Mouse (Mus musculus): ENCODE measurements around the gene Gpr19. TPM values are rescaled to one million over a fixed set of nuclear protein-coding genes. Genes with fewer than 3 reads are reported as not detected.

Gpr19 gene
- total RNA-seq, 1 experiment from 2014 or later, result 7.8 TPM

Other genes with a start within 250 kb of the Gpr19 start
- 4.9 and 9.5 TPM in 2 replicates for gene Dusp16, start 106.0 kb downstream of the Gpr19 start, total RNA-seq (2017)
- 5.1 and 11.6 TPM in 2 replicates for gene Crebl2, start 68.4 kb downstream of the Gpr19 start, total RNA-seq (2017)
- 61.3 and 66.2 TPM in 2 replicates for gene Cdkn1b, start 21.8 kb upstream of the Gpr19 start, total RNA-seq (2017)
- 0.39 and 0.64 TPM in 2 replicates for gene Apold1, start 83.1 kb upstream of the Gpr19 start, total RNA-seq (2017)
- gene Ddx47, start 113.0 kb upstream of the Gpr19 start, total RNA-seq (2017), result 139 and 149 TPM in 2 replicates
- 0.15 and 0.69 TPM in 2 replicates for gene Gprc5a, start 167.1 kb upstream of the Gpr19 start, total RNA-seq (2017)
- gene Gprc5d, start 219.7 kb upstream of the Gpr19 start, total RNA-seq (2017), result not detected in 2 replicates